Mouse (Mus musculus) splenic B cell, adult 2 months (primary cell): ENCODE results near the gene Zbtb49.
A peak's percentile ranks its signal among the peaks of the same experiment; 100 is the strongest.

Experiments used
- DNase-seq: peaks from one replicate; pipeline ENCODE4 v3.0.0-alpha.2; 2011; ENCODE audit warnings: low read depth, low spot score
- H3K27me3 ChIP-seq: 2 replicates; pipeline ENCODE4 v1.6.1; 2012; ENCODE audit warnings: mild to moderate bottlenecking, low read length, moderate library complexity, mixed read lengths; ENCODE audit not compliant: control insufficient read depth, poor library complexity, insufficient read depth, severe bottlenecking
- H3K36me3 ChIP-seq: 2 replicates; pipeline ENCODE4 v1.6.1; 2012; ENCODE audit warnings: mild to moderate bottlenecking, low read length, moderate library complexity, mixed read lengths; ENCODE audit not compliant: control insufficient read depth, poor library complexity, insufficient read depth, severe bottlenecking

Zbtb49 gene

DNA sequence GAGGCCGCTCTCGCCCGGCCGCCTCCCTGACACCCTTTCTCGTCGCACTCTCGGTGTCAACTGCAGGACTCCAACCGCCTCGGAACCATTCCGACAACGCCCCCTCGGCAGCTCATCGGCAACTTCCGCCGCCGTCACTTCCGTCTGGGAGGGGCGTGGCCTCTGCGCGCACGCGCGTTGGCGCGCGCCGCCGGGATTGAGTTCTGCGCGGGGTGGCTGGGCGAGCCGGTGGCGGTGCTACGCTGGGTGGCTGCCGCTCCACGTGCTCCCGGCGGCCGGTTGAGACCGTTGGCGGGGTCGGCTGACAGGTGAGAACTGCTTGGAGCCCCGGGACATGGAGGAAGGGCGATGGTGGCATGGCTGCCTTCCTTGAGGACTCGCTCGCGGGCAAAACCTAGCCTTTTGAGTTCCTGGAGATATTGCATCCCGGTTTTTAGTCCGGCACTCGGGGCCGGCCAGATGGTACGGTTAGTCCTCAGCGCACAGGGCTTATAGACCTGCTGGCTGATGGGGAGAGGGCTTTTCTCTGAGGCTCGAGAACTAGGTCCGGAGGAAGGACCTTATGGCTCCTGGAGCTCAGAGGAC is at the start of gene Zbtb49, which contains the start of gene Lyar:
Zbtb49 (minus strand) TSS at position 130 of the 585 bp plus-strand sequence.
Lyar (plus strand) TSS at position 143 of the 585 bp plus-strand sequence.
- no peaks in the 10 kb centered on the region for H3K36me3 ChIP-seq
- DNase-seq, result peak; percentile 95

DNA sequence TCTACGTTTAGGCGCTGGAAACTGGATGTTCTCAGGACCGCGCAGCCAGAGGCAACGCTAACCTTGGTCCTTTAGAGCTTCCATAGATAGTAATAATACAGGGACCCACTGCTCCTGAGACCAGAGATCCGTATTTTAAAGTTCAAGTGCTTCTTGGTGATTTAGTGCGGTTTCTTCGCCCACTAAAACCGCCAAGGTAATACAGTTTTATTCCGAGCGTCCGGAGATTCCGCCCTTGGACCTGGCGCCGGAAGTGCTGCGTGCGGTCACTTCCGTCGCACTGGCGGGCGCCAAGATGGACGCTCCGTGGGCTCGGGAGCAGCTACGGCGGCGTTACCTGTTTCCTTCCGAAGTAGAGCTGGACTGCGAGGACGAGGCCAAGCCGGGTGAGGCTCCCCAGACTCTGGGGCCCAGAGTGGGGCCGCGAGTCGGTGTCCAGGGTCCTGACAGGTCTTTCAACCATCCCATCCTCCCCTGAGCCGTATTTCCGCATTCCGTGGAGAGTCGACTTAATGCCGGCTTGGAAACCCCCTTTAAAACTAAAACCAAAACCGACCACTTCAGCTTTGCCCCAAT is 39.9 kb upstream of the Zbtb49 start, which contains the start of gene Tmem128:
Tmem128 (plus strand) TSS at position 79 of the 576 bp plus-strand sequence.
- no peaks in the 10 kb centered on the region for H3K27me3 ChIP-seq

More for the DNA sequence above, at the start of gene Zbtb49, which contains the start of gene Lyar:
- H3K27me3 ChIP-seq, result no peaks in the 10 kb centered on the region

DNA sequence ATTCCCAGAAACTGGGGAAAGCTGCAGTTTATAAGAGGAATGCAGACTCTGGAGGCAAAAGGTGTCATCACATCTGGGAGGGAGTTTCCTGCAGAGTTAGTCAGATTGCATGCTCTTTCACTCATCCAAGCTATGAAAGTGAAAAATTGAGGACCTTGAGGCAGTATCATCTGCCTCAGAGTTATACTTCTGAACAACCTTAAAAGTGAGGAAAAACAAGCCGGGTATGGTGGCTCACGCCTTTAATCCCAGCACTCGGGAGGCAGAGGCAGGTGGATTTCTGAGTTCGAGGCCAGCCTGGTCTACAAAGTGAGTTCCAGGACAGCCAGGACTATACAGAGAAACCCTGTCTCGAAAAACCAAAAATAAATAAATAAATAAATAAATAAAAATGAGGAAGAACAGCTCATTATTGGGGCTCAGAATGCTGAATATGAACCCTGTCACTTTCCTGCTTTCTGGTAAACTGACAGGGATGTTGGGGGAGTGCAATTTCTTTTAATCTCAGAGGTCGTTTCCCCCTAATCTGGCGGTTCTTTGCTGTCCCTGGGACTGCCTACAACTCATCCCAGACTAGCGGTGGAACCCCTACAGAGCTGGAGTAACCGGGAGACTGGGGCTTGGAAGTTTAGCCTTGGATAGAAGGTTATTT is 39.3 kb upstream of the Zbtb49 start:
- DNase-seq, result no peak
- Histone ChIP-seq H3K27me3 (no peaks in the 10 kb centered on the region), H3K36me3 (peaks cover 4% of the 10 kb centered on the region; the same call in 1 of the 2 replicates)

More for the DNA sequence above, 39.9 kb upstream of the Zbtb49 start, which contains the start of gene Tmem128:
- peak; percentile 73 for DNase-seq
- peaks cover 4% of the 10 kb centered on the region for H3K36me3 ChIP-seq

DNA sequence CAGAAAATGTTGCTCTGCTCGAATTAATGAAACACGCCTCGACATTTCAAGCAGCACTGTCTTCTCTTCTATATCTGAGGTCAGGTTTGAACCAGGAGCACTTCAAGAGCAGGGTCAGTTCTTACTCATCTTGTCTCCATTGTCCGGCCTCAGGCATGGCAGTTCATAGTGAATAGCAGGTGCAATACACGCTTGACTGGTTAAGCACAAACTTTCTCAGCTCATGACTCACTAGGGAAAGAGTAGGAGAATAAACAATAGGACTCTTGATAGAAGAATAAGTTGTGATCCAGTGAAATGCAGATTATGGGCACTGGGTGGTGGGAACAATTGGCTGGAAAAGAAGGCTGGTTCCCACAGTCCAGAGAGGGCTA is 38.5 kb upstream of the Zbtb49 start:
- no peak for DNase-seq
- no peaks in the 10 kb centered on the region for H3K27me3 ChIP-seq
- H3K36me3 ChIP-seq, result peaks cover 4% of the 10 kb centered on the region; the same call in 1 of the 2 replicates

DNA sequence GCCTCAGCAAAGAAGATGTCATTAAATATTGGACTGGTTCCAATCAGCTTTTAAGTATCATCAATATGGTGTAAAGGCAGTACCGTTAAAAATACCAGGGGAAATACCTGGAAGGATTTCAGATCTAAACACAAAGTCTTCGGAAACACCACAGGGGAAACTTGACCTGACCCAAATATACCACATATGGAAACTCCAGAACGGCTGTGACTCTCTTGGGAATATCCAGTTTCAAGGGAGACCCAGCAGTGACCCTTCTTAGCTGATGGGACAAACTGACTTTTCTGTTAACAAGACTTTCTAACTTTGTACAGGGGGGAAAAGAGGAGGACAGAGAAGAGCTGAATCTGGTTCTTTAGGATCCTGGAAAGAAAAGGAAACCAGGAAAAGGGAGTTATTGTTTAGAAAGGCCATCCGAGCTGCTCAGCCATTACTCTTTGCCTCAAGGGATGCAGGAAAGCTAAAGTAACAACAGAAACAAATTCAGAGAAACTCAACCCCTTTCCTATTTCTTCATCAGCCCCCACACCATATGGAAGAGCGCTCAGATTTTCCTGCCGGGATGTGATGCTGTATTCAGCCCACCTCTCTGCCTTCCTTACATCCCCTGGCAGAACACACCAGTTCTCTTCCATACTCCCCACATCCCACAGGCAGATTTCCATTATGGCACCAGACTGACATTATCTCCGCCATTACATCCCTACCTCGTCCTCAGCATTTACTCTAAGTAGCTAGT is 37.9 kb upstream of the Zbtb49 start:
- peaks cover 3% of the 10 kb centered on the region; the same call in 1 of the 2 replicates for H3K36me3 ChIP-seq
- no peak for DNase-seq
- H3K27me3 ChIP-seq, result no peaks in the 10 kb centered on the region

DNA sequence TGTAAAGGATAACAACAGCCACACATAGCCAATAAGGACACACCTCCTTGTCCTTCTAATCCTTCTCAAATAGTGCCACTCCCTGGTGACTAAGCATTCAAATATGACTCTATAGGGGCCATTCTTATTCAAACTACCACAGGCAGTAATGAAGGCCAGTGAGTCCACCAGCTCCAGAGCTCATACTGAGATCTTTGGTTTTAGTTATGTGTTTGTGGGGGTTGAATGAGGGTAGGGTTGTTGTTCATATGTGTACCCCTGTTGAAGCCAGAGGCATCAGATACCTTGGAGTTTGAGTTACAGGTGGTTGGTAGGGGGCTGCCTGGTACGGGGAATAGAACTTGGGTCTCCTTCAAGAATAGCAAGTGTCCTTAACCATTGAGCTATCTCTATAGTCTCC is 36.3 kb upstream of the Zbtb49 start:
- Histone ChIP-seq H3K27me3 (no peaks in the 10 kb centered on the region), H3K36me3 (no peaks in the 10 kb centered on the region)
- DNase-seq, result no peak

DNA sequence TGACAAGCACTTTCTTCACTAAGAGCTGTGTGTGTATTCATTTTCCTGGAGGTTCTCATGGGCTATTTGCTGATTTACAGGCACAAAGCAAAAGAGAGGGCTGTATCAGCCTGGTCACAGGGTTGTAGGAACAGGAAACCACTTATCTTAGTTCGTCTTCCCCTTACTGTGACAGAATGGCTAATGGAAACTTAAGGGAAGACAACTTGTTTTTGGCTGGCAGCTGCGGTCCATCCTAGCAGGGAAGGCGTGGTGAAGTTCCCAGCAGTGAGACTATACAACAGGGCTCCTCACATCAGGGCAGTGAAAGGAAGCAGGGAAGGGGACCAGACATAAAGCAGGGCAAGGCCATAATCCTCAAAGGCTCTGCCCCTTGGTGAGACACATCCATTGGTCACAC is 35.4 kb upstream of the Zbtb49 start:
- no peaks in the 10 kb centered on the region for H3K27me3 ChIP-seq
- no peak for DNase-seq

DNA sequence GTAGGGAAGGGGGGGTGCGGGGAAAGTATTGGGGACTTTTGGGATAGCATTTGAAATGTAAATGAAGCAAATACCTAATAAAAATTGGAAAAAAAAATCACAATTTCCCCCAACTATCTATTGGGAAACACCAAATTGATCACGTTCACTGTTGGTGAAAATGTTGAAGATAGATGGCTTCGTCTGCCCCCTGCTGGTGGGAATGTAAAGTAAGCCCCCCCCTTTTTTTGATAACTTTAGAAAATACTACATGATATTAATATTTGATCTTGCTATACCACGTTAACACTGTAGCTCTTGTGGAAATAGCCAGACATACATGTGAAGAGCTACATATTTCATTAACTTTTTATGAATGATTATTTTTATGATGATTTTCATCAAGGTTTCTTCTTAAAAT is 34.9 kb upstream of the Zbtb49 start:
- H3K36me3 ChIP-seq, result no peaks in the 10 kb centered on the region
- no peaks in the 10 kb centered on the region for H3K27me3 ChIP-seq
- DNase-seq, result peak; percentile 58

More for the DNA sequence above, 35.4 kb upstream of the Zbtb49 start:
- H3K36me3 ChIP-seq, result no peaks in the 10 kb centered on the region

DNA sequence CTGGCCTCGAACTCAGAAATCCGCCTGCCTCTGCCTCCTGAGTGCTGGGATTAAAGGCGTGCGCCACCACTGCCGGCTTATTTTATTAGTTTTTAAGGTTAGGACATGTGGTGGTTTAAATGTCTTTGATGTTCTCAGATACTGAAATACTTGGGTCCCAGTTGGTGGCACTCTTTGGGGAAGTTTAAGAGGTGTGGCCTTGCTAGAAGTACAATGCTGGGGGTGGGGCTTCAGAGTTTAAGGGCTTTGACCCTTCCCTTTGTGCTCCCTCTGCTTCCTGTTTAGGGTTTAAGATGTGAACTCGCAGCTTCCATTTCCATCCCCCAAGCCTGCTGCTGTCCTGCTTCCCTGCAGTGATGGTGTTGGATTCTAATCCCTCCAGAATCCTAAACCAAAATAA is 21.7 kb upstream of the Zbtb49 start:
- no peak for DNase-seq
- Histone ChIP-seq H3K36me3 (no peaks in the 10 kb centered on the region), H3K27me3 (no peaks in the 10 kb centered on the region)

DNA sequence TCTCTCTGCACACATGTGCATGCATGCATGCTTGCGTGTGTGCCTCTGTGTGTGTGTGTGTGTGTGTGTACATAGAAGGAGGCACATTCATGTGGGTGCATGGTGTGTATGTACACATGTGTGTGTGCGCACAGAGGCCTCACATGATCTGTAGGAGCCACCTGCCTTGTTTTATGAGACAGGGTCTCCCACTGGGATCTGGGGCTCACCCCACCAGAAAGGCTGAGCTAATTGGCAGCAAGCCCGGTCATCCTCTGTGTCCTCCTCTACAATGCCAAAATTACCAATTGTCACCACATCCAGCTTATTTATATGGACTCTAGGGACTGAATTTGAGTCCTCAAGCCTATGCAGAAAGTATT is 21.2 kb upstream of the Zbtb49 start:
- Histone ChIP-seq H3K27me3 (no peaks in the 10 kb centered on the region), H3K36me3 (no peaks in the 10 kb centered on the region)
- no peak for DNase-seq

DNA sequence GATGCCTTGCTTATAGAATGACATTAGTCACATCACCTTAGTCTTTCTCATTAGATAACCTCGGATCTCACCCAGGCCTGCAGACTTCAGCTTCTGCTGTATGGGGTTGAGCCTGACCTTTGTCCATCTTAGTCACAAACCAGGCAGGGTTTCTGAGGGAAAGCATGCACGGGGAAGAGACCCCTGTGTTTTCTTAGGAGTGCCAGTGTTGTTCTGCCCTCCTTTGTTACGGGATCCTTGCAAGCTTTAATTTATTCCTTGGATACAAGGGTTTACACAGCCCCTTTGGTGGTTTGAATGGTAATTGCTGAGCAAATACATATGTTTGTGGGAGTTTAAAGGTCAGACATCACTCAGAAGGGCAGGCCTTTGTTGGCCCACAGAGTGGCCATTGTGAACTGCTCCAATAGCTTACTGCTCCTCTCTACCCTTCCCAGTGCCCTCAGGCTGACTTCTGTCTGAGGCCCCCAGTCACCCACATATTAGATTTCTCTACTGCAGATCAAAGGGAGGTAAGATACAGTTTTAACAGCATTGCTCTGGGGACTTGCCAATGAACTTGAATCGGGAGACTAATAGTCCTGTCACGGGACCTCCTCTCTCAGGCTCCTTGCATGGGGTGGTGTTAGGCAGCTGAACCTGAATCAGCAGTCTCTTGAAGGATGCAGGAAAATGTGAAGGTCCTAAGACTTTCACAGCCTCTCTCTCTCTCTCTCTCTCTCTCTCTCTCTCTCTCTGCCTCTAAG is 20.6 kb upstream of the Zbtb49 start:
- no peaks in the 10 kb centered on the region for H3K27me3 ChIP-seq
- H3K36me3 ChIP-seq, result no peaks in the 10 kb centered on the region
- DNase-seq, result no peak

DNA sequence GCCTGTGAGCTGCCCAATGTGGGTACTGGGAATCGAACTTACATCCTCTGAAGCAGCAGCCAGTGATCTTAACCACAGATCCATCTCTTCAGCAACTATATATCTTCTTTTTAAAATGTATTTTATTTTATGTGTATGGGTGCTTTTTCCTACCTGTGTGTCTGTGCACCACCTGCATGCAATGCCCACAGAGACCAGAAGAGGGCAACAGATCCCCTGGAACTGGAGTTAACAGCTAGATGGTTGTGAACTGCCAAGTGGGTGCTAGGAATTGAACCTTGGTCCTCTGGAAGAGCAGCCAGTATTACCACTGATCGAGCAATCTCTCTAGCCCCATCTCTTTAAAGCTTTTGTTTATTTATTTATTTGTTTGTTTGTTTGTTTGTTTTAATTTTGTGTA is 16.4 kb upstream of the Zbtb49 start:
- no peaks in the 10 kb centered on the region for H3K27me3 ChIP-seq
- peaks cover 5% of the 10 kb centered on the region; the same call in 1 of the 2 replicates for H3K36me3 ChIP-seq
- DNase-seq, result no peak

DNA sequence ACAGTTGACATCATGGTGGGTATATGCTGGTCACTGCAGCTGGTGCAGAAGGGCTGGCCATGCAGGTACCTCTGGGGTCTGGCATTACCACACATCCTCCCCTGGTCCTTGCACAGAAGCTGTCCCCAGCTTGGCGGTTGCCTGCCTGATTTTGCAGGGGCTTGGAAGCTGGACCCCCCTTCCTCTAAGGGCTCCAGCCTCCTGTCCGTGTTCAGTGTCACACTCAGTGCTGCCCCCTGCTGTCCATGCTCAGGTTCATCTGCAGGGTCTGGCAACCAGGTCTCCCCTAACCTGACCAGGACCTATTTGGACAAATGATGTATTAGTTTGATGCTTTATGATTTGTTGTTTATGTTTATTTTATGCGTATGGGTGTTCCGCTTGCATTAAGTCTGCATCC is 15.2 kb upstream of the Zbtb49 start:
- Histone ChIP-seq H3K36me3 (peaks cover 7% of the 10 kb centered on the region; the same call in 1 of the 2 replicates), H3K27me3 (no peaks in the 10 kb centered on the region)
- DNase-seq, result peak; percentile 80

DNA sequence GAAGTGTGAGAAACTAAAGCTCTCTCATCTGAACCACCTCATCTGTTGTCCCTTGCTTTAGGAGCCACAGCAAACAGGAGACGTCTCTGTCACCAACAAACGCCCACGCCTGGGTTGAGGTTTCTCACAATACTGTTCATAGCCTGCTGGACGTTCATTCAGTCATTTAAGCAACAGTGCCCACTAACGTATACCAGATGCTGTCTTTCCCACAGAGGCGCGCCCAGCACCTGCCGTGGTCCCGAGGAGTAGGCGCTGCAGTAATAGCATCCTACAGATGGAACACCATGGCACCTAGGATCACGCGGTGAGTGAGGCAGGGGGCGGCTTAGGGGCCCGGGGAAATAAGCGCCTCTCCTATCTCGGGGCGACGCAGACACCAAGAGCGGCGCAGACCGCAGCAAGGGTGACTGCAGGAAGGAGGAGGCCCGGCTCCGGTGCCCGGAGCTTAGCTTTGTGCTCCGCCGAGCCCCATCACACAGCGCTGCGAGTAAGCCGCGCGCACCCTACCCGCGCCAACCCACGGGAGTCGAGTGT is 418 bp downstream of the Zbtb49 start:
- Histone ChIP-seq H3K27me3 (no peaks in the 10 kb centered on the region), H3K36me3 (no peaks in the 10 kb centered on the region)
- DNase-seq, result peak; percentile 42
